Mouse (Mus musculus) left cerebral cortex, postnatal 36 days (tissue): ENCODE results near the gene Krt35. TPM values are rescaled to one million over a fixed set of nuclear protein-coding genes. Genes with fewer than 3 reads are reported as not detected.

Experiments
- DNase-seq, 2 experiments: peaks; one replicate each; pipeline ENCODE4 v3.0.0; 2021 to 2022; ENCODE audit warnings: low spot score in 2 of 2, mixed read lengths in 1 of 2
- intact Hi-C: fragments of 180-260 bp; cut with DNase I; formaldehyde crosslinking; loops from one replicate; pipeline ENCODE4 v1.15.1; 2025
- total RNA-seq, 2 experiments: library from RNA; stranded (reverse); gene quantifications; 2 replicates each; pipeline ENCODE4 v1.2.3; 2021

Krt35 gene
- not detected for total RNA-seq

GRCm38 (mm10) chr11:100096141-100096540, at the start of gene Krt35:
TSS of gene Krt35 (minus strand) at chr11:100096241.
- intact Hi-C loops, result no loop called here
- no peak for DNase-seq

GRCm38 (mm10) chr11:100145104-100145503, 49.1 kb upstream of the Krt35 start:
- no peak for DNase-seq
- intact Hi-C loops, result no loop called here

- intact Hi-C loops, result no loop called here
- no peak for DNase-seq
Measured at GRCm38 (mm10) chr11:100140966-100141365, 44.9 kb upstream of the Krt35 start.

GRCm38 (mm10) chr11:100139391-100139790, 43.4 kb upstream of the Krt35 start:
- no peak for DNase-seq
- intact Hi-C loops, result no loop called here

- intact Hi-C loops, result no loop called here
Measured at GRCm38 (mm10) chr11:100138809-100139208, 42.8 kb upstream of the Krt35 start.

GRCm38 (mm10) chr11:100137693-100138092, 41.7 kb upstream of the Krt35 start:
- no peak for DNase-seq
- intact Hi-C loops, result no loop called here

More at GRCm38 (mm10) chr11:100138809-100139208, 42.8 kb upstream of the Krt35 start:
- no peak for DNase-seq

- no peak for DNase-seq
- intact Hi-C loops, result no loop called here
Measured at GRCm38 (mm10) chr11:100136559-100136958, 40.5 kb upstream of the Krt35 start.

- no peak for DNase-seq
- intact Hi-C loops, result no loop called here
Measured at GRCm38 (mm10) chr11:100135731-100136130, 39.7 kb upstream of the Krt35 start, which contains the start of gene Krt15. TSS of gene Krt15 (minus strand) at chr11:100135928.

- intact Hi-C loops, result no loop called here
- DNase-seq, result no peak
Measured at GRCm38 (mm10) chr11:100124901-100125300, 28.9 kb upstream of the Krt35 start.

GRCm38 (mm10) chr11:100121466-100121865, 25.4 kb upstream of the Krt35 start, which contains the start of gene Krt13:
TSS of gene Krt13 (minus strand) at chr11:100121566.
- intact Hi-C loops, result no loop called here
- no peak for DNase-seq

- intact Hi-C loops, result no loop called here
- DNase-seq, result no peak
Measured at GRCm38 (mm10) chr11:100120331-100120730, 24.3 kb upstream of the Krt35 start.

GRCm38 (mm10) chr11:100113742-100114029, 17.6 kb upstream of the Krt35 start:
- DNase-seq, result no peak
- intact Hi-C loops, result no loop called here

- intact Hi-C loops, result no loop called here
- no peak for DNase-seq
Measured at GRCm38 (mm10) chr11:100112935-100113741, 17.1 kb upstream of the Krt35 start.

- intact Hi-C loops, result no loop called here
- DNase-seq, result no peak
Measured at GRCm38 (mm10) chr11:100105576-100106122, 9.6 kb upstream of the Krt35 start, which contains the start of gene Krt36. TSS of gene Krt36 (minus strand) at chr11:100105626.

GRCm38 (mm10) chr11:100102693-100103429, 6.8 kb upstream of the Krt35 start:
- intact Hi-C loops, result no loop called here
- no peak for DNase-seq

GRCm38 (mm10) chr11:100100391-100100790, 4.3 kb upstream of the Krt35 start:
- no peak for DNase-seq
- intact Hi-C loops, result no loop called here

- no peak for DNase-seq
- intact Hi-C loops, result no loop called here
Measured at GRCm38 (mm10) chr11:100097819-100098218, 1.8 kb upstream of the Krt35 start.

GRCm38 (mm10) chr11:100088378-100089025, 7.5 kb downstream of the Krt35 start:
- DNase-seq, result no peak
- intact Hi-C loops, result no loop called here

- intact Hi-C loops, result no loop called here
- no peak for DNase-seq
Measured at GRCm38 (mm10) chr11:100087861-100088260, 8.2 kb downstream of the Krt35 start, which contains the start of gene Krt32. TSS of gene Krt32 (minus strand) at chr11:100088226.

GRCm38 (mm10) chr11:100073873-100074272, 22.2 kb downstream of the Krt35 start:
- no peak for DNase-seq
- intact Hi-C loops, result no loop called here
